Mouse (Mus musculus) adrenal gland, adult 2 months (tissue): ENCODE measurements around the gene Lmbr1l. TPM values are rescaled to one million over a fixed set of nuclear protein-coding genes. Genes with fewer than 3 reads are reported as not detected.

ENCODE experiments used
- DNase-seq: peaks from one replicate; pipeline ENCODE4 v3.0.0; 2021
- polyA plus RNA-seq: library from polyadenylated mRNA; depleted of rRNA; stranded (reverse); fragments of >200 nt; gene quantifications from 2 replicates; pipeline ENCODE4 v1.2.3, GENCODE M21; 2012; rRNA removed
- total RNA-seq, 2 experiments: library from RNA; stranded (reverse); gene quantifications; 2 replicates each; pipeline ENCODE4 v1.2.3; 2021

The Lmbr1l gene
- total and polyA plus RNA-seq, 3 experiments = 11.5 to 58.5 (median 14.2) TPM

GRCm38 (mm10) chr15:98869342-98870178 is 48.5 kb downstream of the Lmbr1l start:
- peak; percentile 24 for DNase-seq

- no peak for DNase-seq
Observed at GRCm38 (mm10) chr15:98868346-98869063, 49.5 kb downstream of the Lmbr1l start.

- DNase-seq = peak; percentile 67
Observed at GRCm38 (mm10) chr15:98867321-98867720, 50.7 kb downstream of the Lmbr1l start.

GRCm38 (mm10) chr15:98866501-98866900 is 51.5 kb downstream of the Lmbr1l start:
- no peak for DNase-seq

- DNase-seq = no peak
Observed at GRCm38 (mm10) chr15:98865771-98866170, 52.3 kb downstream of the Lmbr1l start.

GRCm38 (mm10) chr15:98864951-98865350 is 53.1 kb downstream of the Lmbr1l start:
- no peak for DNase-seq

- no peak for DNase-seq
Observed at GRCm38 (mm10) chr15:98863451-98863958, 54.5 kb downstream of the Lmbr1l start.

- DNase-seq = no peak
Observed at GRCm38 (mm10) chr15:98861701-98862410, 56.2 kb downstream of the Lmbr1l start.

- no peak for DNase-seq
Observed at GRCm38 (mm10) chr15:98860921-98861320, 57.1 kb downstream of the Lmbr1l start.

- no peak for DNase-seq
Observed at GRCm38 (mm10) chr15:98859319-98860043, 58.5 kb downstream of the Lmbr1l start.

- no peak for DNase-seq
Observed at GRCm38 (mm10) chr15:98854214-98854613, 63.8 kb downstream of the Lmbr1l start.

Other genes starting within 250 kb of the Lmbr1l start
- 1 to 10 TPM; 3.9 to 4.0 TPM for gene Rnd1, start 240.8 kb downstream of the Lmbr1l start, total RNA-seq
- 1.4 and 3.0 TPM in 2 replicates for gene Rnd1, start 240.8 kb downstream of the Lmbr1l start, polyA plus RNA-seq
- under 1 TPM; 0.32 to 0.62 TPM for gene Ccdc65, start 210.0 kb downstream of the Lmbr1l start, total RNA-seq
- gene Ccdc65, start 210.0 kb downstream of the Lmbr1l start, polyA plus RNA-seq = 0.11 and 0.23 TPM in 2 replicates
- gene Fkbp11, start 190.0 kb downstream of the Lmbr1l start, total RNA-seq = 1 to 10 TPM; 4.9 to 9.3 TPM
- gene Fkbp11, start 190.0 kb downstream of the Lmbr1l start, polyA plus RNA-seq = 8.4 and 10.0 TPM in 2 replicates
- gene Arf3, start 155.0 kb downstream of the Lmbr1l start, total RNA-seq = 100 to 1,000 TPM; 130 to 136 TPM
- 82.4 and 106 TPM in 2 replicates for gene Arf3, start 155.0 kb downstream of the Lmbr1l start, polyA plus RNA-seq
- gene Wnt10b, start 140.1 kb downstream of the Lmbr1l start, total RNA-seq = 1 to 10 TPM in 1 of 2 experiments, under 1 TPM in 1; 0.84 to 2.2 TPM
- gene Wnt10b, start 140.1 kb downstream of the Lmbr1l start, polyA plus RNA-seq = 0.45 and 2.2 TPM in 2 replicates
- gene Wnt1, start 128.4 kb downstream of the Lmbr1l start, total RNA-seq = not detected
- 0.08 TPM in 1 of 2 replicates, not detected in the other for gene Wnt1, start 128.4 kb downstream of the Lmbr1l start, polyA plus RNA-seq
- under 1 TPM in 1 of 2 experiments, not detected in 1; 0.35 TPM for gene Ddn, start 108.7 kb downstream of the Lmbr1l start, total RNA-seq
- gene Ddn, start 108.7 kb downstream of the Lmbr1l start, polyA plus RNA-seq = 0.03 and 0.08 TPM in 2 replicates
- gene Prkag1, start 86.7 kb downstream of the Lmbr1l start, total RNA-seq = 10 to 100 TPM; 77.1 to 79.8 TPM
- gene Prkag1, start 86.7 kb downstream of the Lmbr1l start, polyA plus RNA-seq = 54.9 and 57.3 TPM in 2 replicates
- 10 to 100 TPM; 36.8 to 58.2 TPM for gene Kmt2d, start 47.0 kb downstream of the Lmbr1l start, total RNA-seq
- 21.0 and 22.3 TPM in 2 replicates for gene Kmt2d, start 47.0 kb downstream of the Lmbr1l start, polyA plus RNA-seq
- 1 to 10 TPM in 1 of 2 experiments, under 1 TPM in 1; 0.69 to 3.6 TPM for gene Rhebl1, start 23.7 kb downstream of the Lmbr1l start, total RNA-seq
- 1.3 and 2.0 TPM in 2 replicates for gene Rhebl1, start 23.7 kb downstream of the Lmbr1l start, polyA plus RNA-seq
- gene Dhh, start 19.7 kb downstream of the Lmbr1l start, total RNA-seq = 1 to 10 TPM; 2.3 to 3.5 TPM
- 3.1 and 3.8 TPM in 2 replicates for gene Dhh, start 19.7 kb downstream of the Lmbr1l start, polyA plus RNA-seq
- gene Tuba1b, start 16.3 kb upstream of the Lmbr1l start, total RNA-seq = 100 to 1,000 TPM; 235 to 261 TPM
- gene Tuba1b, start 16.3 kb upstream of the Lmbr1l start, polyA plus RNA-seq = 616 and 725 TPM in 2 replicates
- gene Gm49450, start 35.3 kb upstream of the Lmbr1l start, total RNA-seq = 10 to 100 TPM in 1 of 2 experiments, not detected in 1; 10.9 TPM
- gene Gm49450, start 35.3 kb upstream of the Lmbr1l start, polyA plus RNA-seq = 49.5 and 126 TPM in 2 replicates
- 100 to 1,000 TPM in 1 of 2 experiments, 10 to 100 TPM in 1; 63.2 to 125 TPM for gene Tuba1a, start 35.5 kb upstream of the Lmbr1l start, total RNA-seq
- 128 and 133 TPM in 2 replicates for gene Tuba1a, start 35.5 kb upstream of the Lmbr1l start, polyA plus RNA-seq
- gene Tuba1c, start 111.7 kb upstream of the Lmbr1l start, total RNA-seq = 100 to 1,000 TPM; 270 to 284 TPM
- 205 and 318 TPM in 2 replicates for gene Tuba1c, start 111.7 kb upstream of the Lmbr1l start, polyA plus RNA-seq
- gene Prph, start 136.9 kb upstream of the Lmbr1l start, total RNA-seq = under 1 TPM; 0.43 to 0.86 TPM
- 2.4 and 8.5 TPM in 2 replicates for gene Prph, start 136.9 kb upstream of the Lmbr1l start, polyA plus RNA-seq
- under 1 TPM; 0.73 to 0.78 TPM for gene Troap, start 156.3 kb upstream of the Lmbr1l start, total RNA-seq
- gene Troap, start 156.3 kb upstream of the Lmbr1l start, polyA plus RNA-seq = 2.8 and 5.2 TPM in 2 replicates
- gene C1ql4, start 169.6 kb upstream of the Lmbr1l start, total RNA-seq = not detected
- not detected in 2 replicates for gene C1ql4, start 169.6 kb upstream of the Lmbr1l start, polyA plus RNA-seq
- gene Dnajc22, start 174.9 kb upstream of the Lmbr1l start, total RNA-seq = 1 to 10 TPM; 3.2 to 4.4 TPM
- 0.29 and 0.31 TPM in 2 replicates for gene Dnajc22, start 174.9 kb upstream of the Lmbr1l start, polyA plus RNA-seq
- 10 to 100 TPM; 14.0 to 15.6 TPM for gene Spats2, start 207.7 kb upstream of the Lmbr1l start, total RNA-seq
- gene Spats2, start 207.7 kb upstream of the Lmbr1l start, polyA plus RNA-seq = 5.6 and 7.6 TPM in 2 replicates